Mouse (Mus musculus) right cerebral cortex, postnatal 4 days (tissue): ENCODE measurements around the gene Clrn1.
"Not testable (repeated sequence)": the region's sequence is repeated elsewhere in the genome, so short reads cannot be mapped to it uniquely, and the experiment has no call there.

ENCODE experiments used
- DNase-seq: peaks from one replicate; pipeline ENCODE4 v3.0.0-alpha.2; 2022

Gene Clrn1

DNA sequence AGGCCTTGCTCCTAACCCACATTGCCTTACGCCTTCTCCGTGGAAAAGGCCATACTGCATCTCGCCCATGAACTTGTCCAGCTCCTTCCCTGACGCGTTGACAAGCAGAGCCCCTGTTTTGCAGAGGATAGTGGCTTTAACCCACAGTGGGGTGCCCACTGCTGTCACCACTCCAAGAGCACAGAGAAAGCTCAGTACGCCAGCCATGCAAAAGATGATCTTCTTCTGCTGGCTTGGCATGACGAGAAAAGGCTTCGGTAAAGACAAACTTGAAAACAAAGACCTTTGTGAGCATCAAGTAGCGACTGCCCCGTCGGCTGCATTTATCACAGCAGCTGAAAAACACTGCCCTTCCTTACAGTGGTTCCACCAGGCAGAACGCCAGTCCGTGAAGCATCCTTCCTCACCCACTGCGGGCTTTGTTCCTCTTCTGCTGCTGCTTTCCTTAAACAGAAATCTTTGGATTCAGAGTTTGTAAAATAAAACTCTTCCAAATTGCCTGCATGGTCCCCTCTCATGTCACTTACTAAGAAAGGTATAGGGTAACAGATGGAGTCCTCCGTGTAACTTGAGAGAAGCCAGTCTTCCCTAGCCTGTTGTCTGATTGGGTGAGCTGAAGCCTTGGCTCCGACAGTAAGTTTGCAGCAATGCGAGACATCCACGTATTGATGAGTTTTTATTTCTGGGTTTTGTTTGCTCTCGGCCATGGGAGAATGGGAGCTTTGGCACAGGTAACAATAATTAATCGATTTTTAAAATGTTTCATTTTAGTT is at the start of gene Clrn1:
Clrn1 (minus strand) TSS at position 540 of the 773 bp plus-strand sequence.
- DNase-seq = peak; percentile 20

- no peak for DNase-seq
Observed at GRCm38 (mm10) chr3:58924027-58924426, 38.9 kb upstream of the Clrn1 start.

DNA sequence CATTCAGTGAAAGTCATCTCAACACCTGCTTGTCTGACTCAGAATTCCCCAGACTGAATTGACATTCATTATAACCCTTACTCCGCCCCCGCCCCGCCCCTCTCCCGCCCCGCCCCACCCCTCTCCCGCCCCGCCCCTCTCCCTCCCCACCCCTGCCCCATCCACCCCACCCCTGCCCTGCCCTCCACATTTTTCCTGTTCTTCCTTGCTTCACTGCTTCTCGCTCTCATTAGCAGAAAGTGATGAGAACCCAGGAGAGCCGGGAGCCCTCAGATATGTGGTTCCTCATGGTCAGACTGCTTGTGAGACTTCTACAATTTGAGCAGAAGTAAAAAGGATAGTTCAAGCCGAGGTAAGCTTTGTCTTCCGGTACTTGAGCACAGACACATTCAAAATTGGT is 38.0 kb upstream of the Clrn1 start:
- no peak for DNase-seq

GRCm38 (mm10) chr3:58922636-58923035 is 37.5 kb upstream of the Clrn1 start:
- DNase-seq = no peak

- DNase-seq = no peak
Observed at GRCm38 (mm10) chr3:58921316-58921715, 36.2 kb upstream of the Clrn1 start.

DNA sequence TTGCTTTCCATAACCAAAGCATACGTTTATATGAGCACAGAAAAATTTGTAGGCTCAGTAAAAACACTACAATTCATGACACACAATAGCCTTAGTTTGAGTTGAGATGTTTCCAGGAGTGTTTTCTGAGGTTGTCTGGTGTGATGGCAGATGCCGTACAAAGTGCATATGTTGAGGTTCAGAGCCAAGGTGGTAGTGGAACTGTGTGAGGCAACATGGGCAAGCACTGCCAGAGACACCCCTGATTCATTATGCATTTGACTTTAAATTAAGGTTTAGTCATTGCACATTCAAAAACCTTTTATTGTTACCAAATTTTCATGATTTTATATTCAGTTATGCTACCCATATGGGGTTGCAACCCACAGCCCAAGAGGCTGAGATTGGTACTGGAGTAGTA is 19.5 kb upstream of the Clrn1 start:
- no peak for DNase-seq

GRCm38 (mm10) chr3:58902051-58902758 is 17.1 kb upstream of the Clrn1 start:
- no peak for DNase-seq

DNA sequence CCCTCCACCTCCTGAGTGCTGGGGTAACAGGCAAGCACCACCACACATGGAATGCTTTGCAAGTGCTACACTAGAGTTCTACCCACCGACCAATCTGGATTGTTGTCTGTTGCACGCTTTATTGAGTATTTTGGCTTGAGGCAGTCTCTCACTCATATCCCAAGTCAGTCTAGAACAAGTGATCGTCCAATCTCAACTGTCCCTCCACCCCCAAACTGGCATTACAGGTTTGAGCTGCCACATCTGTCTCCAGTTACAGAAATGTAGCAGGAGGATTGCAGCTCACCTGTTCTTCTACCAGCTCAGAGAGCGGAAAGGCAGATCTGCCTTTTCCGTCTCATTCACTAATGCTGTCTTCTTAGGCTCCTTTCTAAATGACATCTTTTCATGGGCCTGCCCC is 10.0 kb upstream of the Clrn1 start:
- DNase-seq = no peak

DNA sequence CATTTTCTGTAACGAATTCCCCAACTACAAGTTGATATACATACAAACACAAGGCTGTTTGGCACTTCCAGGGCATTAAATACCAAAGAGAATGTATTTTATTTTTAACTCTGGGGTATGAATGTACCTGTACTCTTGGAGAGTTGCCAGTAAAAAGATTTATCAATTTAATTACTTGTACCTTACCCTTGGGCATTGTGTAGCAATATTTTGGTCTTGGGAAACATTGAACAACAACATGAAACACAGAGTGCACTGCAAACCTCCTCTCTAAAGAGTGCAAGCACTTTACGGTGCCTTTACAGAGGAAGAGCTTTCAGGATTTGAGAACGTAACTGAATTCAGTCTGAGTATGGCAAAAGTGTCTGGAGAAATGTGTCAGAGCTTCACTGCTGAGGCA is 9.4 kb upstream of the Clrn1 start:
- no peak for DNase-seq

DNA sequence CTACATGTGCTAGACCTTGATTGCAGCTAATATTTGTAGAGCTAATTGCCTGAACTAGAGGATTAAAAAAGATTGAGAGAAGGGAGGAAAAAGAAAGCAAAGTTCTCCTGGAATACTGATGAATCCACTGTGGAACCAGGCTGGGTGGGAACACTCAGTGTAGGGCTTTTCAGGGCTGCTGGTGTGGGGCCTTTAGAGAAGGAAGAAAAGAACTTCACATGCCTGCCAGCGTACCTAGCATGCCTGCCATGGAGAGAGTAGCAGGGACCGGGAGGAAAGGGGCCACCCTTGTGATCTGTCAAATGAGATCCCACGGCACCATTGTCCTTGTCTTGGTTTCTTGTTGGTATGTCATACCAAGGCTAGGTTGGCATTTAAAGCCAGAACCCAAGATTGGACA is 4.5 kb upstream of the Clrn1 start:
- DNase-seq = no peak

DNA sequence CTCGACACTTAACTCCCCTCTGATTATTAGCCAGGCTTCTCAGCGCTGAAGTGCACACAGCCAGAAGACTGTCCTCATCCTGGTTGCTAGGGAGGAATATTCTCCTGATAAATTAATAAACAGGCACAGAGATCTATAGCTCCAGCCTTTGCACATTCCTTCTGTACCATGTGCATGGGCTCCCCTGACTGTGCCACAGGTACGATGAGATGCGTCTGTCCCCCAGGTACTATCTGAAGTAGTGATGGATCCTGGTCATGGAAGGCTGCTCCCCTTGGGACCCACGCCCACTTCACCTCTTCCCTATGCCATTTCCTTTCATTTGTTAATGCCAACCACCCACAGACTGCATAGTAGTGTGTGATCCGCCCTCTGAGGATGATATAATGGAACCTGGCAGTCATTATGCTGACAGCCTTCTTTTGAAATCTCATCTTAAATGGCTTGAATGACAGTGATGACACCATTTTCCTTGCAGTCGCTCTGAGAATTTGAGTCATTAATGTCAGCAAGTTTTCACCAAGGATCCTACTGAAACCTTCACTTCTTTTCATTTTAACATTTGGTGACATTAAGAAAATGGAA is 3.1 kb upstream of the Clrn1 start:
- no peak for DNase-seq

DNA sequence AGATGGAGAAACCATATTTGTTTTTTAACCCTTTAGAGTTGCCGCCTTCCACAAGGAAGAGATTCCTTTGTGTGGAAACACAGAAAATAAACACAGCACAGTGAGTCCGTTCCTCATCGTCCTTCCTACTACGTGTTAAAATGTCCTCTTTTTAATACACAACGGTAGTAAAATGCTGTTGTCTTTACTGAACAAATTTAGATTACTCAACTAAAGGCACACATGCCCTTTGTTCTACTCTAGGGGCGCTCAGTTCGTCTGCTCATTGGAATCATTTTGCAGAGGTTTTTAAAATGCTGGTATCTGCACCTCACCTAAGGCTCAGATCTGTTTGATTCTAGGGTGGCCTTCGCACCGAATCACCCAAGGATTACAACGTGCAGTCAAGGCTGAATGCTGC is 2.6 kb upstream of the Clrn1 start:
- no peak for DNase-seq

DNA sequence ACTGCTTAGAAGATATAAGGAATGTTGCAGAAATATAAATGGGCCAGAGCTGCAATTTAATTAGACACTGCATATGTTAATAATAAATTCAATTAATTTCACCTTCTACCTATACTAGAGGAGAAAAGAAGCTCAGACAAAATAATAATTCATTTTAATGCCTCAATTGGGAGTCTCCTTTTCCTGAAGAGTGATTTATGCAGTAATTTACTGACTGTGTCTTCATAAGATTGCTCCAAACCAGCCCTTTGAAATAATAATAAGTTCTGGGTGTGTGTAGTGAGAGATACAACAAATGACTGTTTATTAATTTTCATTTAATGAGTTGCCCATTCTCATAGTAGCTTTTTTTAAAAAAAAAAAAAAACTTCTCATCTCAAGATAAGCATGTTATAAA is 1.6 kb downstream of the Clrn1 start:
- no peak for DNase-seq

DNA sequence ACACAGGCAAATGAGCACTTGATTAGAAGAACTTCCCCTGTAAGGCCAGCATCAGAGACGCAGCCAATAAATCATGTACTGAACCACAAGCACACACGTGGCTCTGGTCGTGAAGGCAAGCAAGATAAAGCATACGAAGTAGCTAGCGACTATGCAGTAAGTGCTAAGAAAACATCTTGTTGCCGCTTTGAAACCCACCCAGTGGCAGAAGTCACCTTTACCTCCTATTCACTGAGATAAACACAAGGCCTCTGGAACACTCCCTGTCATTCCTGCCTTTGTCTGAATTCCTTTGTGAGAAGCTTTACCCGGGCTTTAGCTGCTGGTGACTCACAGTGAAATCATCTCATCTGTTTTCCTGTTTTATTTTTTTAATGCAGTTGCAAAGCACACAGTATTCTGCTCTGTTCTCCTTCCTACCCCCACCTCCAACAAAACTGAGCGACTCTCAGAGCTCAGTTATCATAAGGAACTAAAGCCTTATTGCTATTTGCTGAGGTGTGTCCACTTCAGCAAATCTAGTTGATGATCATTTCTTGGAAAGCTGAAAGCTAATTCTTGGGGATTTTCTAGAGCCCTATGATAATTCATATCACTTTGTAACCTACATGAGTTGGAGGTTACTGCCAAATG is 2.1 kb downstream of the Clrn1 start:
- DNase-seq = no peak

DNA sequence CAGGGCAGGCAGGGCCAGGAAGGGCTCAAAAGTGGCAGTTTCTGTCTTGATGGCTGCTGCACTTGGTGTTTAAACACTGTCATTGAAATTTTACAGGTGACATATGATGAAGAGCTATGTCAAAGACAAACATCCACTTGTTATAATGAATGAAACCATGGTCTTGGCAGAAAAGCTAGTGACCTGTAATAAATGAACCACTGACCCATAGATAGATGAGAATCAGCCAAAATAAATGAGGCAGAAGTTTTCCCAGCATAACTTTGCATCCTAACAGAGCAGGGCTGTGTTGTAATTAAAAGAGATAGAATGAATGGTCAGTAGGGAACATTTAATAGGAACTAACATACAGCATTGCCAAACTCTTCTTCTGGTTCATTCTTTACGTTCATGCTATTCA is 4.1 kb downstream of the Clrn1 start:
- DNase-seq = no peak

DNA sequence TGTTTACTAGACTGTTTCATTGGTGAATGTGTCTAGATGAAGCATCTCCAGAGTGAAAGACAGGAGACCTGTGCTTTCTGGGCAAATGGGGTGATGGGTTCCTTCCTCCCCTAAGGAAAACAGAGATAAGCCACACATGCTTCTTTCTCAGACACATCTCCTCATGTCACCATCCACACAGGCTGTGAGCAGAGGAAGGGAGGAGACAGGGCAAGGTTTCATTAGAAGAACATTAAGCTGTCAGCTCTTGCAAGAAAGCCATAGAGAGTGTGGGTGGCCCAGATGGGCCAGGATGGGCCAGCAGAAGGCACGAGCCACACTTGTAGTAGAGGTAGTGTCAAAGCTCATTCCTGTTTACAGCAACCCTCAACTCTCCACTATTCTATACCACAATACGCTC is 5.0 kb downstream of the Clrn1 start:
- no peak for DNase-seq

- DNase-seq = not testable (repeated sequence)
Observed at GRCm38 (mm10) chr3:58871882-58872281, 13.3 kb downstream of the Clrn1 start.

DNA sequence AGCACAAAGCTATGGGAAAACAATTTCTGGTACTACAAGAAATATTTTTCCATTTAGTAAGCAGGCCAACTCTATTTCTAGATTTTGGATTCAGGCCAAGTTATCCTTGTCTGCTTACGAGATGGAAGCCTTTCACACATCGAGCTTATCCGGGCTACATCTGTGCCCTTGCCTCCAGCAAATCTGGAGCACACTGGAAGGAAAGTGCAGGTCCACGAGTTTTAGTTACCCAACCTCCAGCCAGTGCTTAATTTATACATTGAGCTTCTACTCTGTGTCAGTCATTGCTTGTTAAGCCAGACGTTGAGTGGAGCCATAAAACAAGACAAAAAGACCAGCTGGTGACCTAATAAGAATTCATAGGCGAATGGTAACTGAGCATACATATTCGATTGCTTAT is 19.4 kb downstream of the Clrn1 start:
- DNase-seq = no peak

DNA sequence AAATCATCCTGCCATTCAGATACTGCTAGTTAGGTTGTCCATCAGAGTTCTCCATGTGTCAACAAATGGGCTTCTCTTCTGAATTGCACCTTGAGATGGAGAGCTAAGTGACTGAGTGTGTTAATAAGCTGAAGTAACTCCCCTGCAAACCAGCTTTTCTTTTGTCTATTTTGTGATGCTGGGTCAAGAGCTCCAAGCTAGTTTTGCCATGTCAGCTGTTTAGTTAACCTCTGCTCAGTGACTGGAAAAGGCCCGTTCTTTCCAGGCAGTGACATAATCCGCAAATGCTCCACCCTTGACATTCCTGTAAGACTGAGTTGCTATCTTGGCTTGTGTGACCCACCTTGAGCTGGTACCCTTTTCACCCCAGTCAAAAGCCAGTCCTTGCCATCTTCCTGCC is 22.2 kb downstream of the Clrn1 start:
- no peak for DNase-seq

DNA sequence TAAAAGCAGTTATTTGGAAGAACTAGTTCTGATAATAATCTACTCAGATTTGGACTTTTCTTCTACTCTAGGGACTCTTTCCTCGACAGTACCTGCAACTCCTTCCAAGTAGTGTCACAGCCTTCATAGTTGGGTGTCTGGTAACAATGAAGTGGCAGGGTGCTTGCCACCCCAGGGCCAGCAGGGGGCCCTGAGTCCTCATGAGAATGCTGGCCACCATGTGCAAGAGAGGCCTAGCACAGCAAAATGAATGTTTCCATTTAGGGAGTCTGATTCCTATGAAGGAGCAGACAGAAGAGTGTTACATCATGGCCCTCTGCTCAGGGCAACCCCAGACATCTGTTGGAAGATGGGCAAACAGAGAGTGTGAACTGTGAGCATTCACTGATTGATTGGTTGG is 41.7 kb downstream of the Clrn1 start:
- no peak for DNase-seq

- DNase-seq = no peak
Observed at GRCm38 (mm10) chr3:58833442-58834160, 51.5 kb downstream of the Clrn1 start.

DNA sequence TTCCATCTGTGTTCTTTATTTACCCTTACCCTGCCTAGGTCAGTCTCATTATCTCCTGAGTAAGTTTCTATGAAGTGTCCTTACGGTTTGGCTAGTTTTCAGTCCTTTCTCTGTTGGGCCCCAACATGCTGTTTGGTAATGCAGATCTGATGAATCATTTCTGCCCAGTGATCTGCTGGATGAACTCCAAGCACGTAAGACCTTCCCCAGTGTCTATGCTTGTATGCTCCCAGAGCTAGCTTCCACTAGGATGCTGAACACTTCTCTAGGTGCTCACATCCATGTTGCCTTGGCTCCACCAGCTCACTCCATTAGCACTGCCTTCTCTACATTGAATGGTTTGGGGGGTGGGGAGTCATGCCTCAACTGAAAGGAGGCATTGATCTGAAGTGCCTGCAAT is 52.3 kb downstream of the Clrn1 start:
- DNase-seq = no peak

DNA sequence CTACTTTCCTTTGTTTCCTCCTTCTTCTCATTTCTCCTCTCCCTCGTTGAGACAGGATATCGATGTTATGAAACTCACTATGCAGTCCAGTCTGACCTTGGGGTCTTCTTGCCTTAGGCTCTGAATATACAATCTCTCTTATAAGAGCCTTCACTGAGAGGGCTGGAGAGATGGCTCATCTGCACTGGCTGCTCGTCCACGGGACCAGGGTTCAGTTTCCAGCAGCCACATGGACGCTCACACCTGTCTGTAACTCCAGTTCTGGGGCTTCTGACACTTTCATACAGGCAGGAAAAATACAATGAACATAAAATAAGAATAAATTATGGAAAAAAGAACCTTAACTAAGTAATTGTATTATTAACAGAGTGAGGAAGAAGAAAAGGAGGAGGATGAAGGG is 53.6 kb downstream of the Clrn1 start:
- DNase-seq = no peak
